Mouse (Mus musculus) erythroblast, embryonic 14.5 days (primary cell): ENCODE measurements around the gene Prdm16.

ENCODE experiments used
- GATA1 ChIP-seq: IDR thresholded peaks from 2 replicates; pipeline ENCODE4 v1.6.1; 2012; ENCODE audit warnings: low read length, inconsistent platforms, mixed read lengths
- TAL1 ChIP-seq: IDR thresholded peaks from 3 replicates; pipeline ENCODE4 v1.6.1; 2012; ENCODE audit warnings: low read length, inconsistent platforms, mixed read lengths

DNA sequence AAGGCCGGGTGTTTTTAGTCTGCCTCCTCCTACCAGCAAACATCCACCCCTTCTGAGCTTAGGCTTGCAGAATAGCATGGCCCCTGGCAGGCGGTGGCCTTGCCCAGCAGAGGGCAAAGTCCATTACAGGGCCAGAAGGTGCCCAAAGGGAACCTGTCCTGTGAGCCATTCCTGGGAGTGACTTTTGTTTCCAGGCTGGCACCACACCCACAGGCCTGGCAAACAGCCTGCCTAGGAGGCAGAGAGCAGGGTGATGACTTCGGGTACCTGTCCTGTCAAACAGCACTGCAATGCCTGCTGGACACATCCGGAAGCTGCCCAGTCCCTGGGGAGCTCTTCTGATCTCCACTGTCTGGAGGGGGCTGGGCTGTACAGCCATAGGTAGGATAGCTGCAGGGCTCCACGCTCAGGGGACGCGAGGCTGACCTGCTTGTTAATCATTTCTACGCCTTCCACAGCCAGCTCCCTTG lies 342.4 kb downstream of the Prdm16 start:
- TF ChIP-seq GATA1, result no peak
- TF ChIP-seq TAL1, result no peak
